Mouse (Mus musculus) lung, adult 2 months (tissue): ENCODE measurements at regions not wholly inside any gene's neighbourhood (a gene's known extent, or its start where the extent isn't known, plus 50 kb on each side); places are given as distances from the start of the nearest gene placed in this dataset.

ENCODE experiments used
- CTCF ChIP-seq: fragments of 200-500 bp; IDR thresholded peaks from 2 replicates; pipeline ENCODE4 v1.5.1; 2011; ENCODE audit warnings: mild to moderate bottlenecking, low read length, control low read depth; ENCODE audit not compliant: insufficient read depth
- POLR2A ChIP-seq: fragments of 200-500 bp; IDR thresholded peaks from 2 replicates; pipeline ENCODE4 v1.6.1; 2011; ENCODE audit warnings: low read depth, mild to moderate bottlenecking, control low read depth, low read length, borderline replicate concordance; ENCODE audit errors: extremely low read depth

GRCm38 (mm10) chr7:64001611-64002111, 62.9 kb upstream of the Klf13 start:
- TF ChIP-seq CTCF (no peak), POLR2A (no peak)
